Mouse (Mus musculus) gastrocnemius, postnatal 25 days (tissue): ENCODE data around the gene Foxf1. TPM values are rescaled to one million over a fixed set of nuclear protein-coding genes. Genes with fewer than 3 reads are reported as not detected.

Source experiments
- DNase-seq: peaks from one replicate; pipeline ENCODE4 v3.0.0; 2022
- total RNA-seq, 2 experiments: library from RNA; stranded (reverse); gene quantifications; 1 replicate in 1 of 2; 2 replicates in 1 of 2; pipeline ENCODE4 v1.2.3; 2021

The Foxf1 gene
- total RNA-seq, 2 experiments from 2014 or later = not detected

DNA sequence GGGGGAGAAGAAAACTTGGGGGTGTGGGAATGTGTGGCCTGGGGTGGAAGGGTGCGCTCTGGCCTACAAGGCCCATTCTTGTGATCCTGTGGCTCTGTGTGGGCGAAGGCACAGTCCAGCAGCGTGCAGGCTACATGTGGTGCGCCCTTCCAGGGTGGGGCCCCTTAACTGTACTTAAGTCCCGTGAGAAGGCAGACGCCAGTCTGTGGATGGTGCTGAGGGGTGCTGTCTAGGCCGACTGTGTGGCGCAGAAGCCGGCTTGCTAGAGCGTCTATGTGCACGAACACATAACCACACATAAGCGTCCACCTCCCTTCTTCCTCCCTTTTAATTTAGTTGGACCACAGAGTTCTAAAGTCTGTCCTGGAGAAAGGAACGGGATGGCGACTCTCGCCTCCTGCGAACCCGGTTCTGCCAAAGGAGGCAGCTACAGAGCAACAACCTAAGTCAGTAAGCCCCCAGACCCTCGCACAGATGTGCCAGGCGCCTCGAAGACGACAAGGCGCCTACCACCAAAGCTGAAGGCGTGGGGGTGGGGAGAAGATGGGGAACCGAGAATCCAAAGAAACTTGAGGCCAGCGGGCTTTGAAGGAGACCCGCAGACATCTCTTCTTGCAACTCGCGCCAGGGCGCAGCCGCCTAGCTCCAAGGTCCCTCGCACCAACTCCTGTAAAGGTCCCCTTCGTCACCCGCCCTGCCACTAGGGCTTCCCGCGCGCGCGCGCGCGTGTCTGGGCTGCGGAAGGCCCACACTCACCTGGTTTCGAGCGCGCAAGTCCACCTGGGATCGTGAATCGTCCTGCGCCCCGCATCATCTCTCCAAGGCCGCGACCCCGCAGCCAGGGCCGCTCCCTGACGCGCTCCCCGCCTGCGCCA lies 1.7 kb upstream of the Foxf1 start:
- no peak for DNase-seq

DNA sequence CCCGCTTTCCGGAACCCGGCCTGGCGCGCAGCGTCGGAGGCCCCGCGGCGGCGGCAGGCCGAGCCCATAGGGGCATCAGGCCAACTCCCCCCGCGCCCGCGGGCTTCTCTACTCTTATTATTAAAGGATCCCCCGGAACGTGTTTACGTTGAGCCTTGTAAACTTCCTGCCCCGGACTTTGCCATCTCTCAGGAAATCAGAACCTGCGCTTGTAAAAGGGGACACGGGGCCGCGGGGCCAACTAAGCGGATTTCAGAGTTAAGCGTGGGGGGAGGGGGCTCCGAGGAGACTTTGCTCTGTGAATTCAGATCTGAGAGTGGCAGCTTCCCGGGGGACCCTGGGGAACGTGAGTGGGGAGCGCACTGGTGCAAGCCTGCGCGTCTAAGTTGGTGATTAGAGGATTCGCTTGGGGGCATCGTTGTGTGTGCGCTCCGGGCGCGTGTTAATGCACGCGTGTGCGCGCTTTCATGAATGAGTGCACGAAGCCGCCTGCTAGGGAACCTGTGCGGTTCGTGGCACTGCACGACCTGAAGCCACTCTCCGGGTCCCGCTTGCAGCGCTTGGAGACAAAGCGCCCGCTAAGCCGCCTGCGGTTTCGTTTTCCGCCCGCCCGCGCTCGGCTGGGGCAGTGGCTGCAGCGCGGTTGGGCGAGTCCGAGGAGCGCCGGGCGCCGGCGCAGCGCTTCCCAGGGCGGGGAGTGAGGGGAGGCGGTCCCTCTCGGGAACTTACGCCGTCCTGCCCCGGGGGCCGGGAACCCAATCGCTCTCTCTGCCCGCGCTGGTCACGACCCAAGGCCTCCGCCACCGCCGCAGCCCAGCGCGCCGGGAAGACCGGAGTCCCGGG lies 872 bp upstream of the Foxf1 start:
- peak; percentile 68 for DNase-seq

DNA sequence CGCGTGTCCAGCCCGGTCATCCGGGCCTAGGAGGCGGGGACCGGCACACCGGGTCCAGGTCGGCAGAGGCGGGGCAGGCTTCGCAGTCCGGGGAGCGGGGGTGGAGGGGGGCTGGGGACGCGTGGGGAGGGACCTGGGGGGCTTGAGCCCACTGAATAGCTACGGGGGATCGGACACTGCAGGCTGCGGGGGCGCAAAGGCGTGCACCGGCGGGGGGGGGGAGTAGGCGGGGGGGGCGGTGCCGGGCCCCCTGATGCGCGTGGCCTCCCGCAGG lies 313 bp upstream of the Foxf1 start:
- DNase-seq = no peak

DNA sequence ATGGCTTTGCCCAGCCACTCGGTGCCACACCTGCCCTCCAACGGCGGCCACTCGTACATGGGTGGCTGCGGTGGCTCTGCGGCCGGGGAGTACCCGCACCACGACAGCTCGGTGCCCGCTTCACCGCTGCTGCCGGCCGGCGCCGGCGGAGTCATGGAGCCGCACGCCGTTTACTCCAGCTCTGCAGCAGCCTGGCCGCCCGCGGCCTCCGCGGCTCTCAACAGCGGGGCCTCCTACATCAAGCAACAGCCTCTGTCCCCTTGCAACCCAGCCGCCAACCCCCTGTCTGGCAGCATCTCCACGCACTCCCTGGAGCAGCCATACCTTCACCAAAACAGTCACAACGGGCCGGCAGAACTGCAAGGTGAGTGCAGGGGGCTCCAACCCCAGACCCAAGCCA lies 825 bp downstream of the Foxf1 start:
- DNase-seq = no peak

DNA sequence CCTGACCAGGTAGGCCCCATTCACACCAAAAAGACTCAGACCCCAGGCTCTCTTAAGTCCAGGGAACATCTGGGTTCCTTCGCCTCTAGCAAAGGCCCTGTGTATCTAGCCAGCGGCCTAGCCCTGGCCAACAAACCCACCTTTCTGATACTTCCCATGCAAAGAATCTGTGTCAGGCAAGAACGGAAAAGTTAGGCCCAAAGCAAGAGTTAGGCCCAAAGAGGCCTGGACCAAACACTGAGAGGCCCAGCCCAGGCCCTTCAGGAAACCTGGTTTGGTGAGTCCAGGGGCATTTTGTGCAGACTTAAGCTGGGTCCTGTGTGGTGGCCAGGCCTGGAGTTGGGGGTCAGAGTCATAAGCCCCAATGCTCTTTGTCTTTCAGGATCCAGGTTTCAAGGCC lies 1.4 kb downstream of the Foxf1 start:
- no peak for DNase-seq

DNA sequence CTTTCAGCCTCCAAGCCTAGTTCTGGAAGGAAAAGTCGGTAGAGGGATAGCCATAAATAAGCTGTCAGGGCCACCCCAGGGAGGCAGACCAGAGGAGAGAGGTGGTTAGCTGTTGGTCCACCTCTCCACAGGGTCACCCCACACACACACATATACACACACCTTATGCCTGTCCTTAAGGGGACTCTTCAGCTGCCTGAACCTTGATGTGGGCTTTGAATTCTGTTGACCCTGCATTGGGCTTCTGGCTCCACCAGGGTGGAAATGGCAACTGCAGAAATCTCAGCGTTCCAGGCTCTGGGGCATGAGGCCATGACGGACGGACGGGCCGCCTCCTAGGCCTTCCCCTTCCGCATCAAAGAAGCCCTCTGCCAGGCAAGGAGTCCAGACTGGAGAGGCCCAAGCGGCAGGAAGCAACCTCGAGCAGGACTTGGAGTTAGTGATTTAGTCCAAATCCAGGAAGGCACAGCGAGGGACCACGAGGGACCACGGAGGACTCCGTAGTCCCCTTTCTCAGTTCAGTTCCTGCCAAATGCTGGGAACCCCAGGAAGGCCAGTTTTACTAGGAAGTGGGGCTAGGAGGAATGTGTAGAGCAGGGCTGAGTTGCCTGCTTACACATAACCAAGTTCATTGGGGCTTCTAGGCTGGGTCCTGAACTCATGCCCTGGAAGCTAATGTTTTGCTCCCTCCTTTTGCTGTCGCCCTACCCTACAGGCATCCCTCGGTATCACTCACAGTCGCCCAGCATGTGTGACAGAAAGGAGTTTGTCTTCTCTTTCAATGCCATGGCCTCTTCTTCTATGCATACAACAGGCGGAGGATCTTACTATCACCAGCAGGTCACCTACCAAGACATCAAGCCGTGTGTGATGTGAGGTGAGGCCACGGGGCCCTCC lies 2.1 kb downstream of the Foxf1 start:
- DNase-seq = no peak

DNA sequence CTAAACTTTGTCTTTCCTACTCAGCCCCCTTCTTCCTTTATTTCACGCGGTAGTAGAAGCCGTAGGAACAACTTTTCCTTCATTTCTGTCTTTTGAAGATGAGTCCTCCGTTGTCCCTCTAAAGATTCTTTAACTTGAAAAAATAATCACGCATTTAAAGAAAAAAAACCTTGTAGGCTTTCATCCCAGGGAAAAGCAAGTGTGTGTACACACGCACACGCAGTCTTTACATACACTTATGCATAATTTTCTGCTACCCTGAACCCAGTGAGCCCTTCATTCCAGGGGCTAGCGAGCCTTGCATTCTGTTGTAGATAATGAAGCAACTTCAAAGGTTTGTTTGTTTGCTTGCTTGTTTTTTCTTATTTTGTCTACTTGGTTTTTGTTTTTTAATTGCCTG lies 4.1 kb downstream of the Foxf1 start:
- DNase-seq = no peak

DNA sequence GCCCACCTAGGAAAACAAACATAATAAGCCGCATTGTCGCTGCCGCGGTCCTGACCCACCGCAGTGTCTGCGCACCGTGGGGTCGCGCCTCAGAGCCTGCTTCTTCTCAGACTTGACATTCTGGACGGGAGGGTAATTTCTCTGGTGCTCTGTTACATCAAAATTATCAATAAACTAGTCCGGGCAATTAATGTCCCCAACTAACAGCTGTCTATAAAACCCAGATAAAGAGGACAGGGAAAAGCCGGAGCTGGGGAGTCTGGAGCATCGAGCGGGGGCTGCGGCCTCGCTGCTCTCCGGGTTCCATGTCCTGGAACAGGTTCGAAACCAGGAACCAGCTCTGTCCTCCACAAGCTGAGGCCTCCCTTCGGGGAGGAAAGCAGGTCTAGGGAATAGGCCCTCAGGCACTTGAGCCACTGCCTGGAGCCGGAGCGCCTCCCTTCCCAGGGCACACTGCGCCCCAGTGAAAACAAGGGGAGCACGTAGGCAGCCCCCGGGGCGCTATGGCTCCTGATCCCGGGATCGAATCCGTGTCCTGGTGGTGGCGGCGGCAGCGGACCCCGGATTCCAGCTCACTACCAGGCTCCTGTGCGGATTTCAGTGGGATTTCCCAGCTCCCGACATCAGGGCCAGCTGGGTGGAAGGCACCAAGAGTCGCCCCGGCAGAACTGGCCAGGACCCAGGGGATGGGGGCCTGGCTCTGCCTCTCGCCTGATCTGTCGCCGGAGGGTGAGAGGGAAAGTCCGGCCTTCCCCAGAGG lies 4.9 kb downstream of the Foxf1 start:
- DNase-seq = no peak

DNA sequence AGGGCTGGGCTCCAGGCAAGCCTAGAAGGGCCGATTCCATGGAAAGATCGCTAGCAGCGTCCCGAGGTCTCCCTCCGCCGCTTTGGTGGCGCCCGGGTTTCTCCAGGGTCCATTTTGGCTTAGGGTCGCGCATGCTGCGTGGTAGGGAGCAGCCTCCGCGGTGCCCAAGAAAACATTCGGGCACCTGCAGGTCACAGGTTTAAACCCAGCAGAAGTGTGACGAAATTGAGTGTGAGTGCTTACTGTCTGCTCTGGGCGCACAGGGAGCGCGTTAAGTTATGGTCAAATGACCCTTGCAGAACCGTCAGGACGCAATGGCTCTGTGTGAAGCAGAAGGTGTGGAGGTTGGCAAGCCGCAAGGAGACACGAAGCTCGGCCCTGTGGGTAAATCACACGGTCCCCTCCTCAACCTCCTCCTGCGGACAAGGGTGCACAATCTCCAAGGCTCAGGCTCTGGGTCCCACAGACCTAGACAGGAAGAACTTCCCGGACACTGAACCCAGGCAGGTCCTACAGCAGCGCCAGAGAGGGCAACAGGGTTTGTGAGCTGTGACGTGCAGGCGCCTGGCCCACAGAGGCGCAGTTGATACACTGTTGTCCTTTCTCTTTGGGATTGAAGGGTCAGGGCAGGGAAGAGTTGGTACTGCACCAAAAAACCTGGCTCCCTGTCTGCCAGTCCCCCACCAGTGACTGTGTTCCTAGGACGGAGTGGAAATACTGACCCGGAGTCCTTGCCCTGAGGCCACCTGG lies 5.6 kb downstream of the Foxf1 start:
- DNase-seq = no peak

DNA sequence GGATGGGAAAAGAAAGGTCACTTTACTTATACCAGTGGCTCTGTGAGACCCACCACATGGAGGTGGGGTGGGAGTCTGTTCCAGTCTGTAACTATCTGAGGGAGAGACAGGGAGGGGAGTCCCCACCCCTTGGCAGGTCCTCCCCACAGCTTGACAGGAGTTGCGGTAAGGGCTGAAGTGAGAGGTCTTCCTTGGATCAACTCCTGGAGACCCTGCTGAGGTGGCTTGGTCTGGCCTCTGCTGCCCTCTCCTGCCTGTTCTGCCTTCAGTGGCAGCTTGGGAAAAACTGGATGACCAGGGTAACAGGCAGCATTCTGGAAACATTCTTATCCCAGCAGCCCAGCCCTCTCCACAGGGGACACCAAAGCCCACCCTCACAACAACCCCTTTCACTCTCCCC lies 6.5 kb downstream of the Foxf1 start:
- DNase-seq = no peak

DNA sequence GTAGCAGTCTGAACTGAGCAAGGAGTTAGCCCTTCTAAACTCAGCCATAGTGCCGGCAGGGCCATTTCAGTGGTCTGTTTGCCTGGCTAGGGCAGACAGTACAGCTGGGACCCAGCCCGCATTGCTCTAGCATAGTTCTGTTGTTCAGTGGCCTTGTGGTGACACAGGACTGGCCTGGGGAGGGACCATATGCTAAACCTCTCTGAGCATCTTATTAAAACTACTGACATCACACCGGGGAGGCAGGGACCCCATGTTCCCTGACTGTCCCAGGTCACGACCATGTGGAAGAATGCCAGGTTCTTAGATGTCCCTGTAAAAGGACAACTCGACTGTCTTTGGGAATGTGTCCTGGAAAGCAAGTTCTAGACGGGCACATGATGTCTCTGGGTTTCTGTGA lies 8.0 kb downstream of the Foxf1 start:
- no peak for DNase-seq

DNA sequence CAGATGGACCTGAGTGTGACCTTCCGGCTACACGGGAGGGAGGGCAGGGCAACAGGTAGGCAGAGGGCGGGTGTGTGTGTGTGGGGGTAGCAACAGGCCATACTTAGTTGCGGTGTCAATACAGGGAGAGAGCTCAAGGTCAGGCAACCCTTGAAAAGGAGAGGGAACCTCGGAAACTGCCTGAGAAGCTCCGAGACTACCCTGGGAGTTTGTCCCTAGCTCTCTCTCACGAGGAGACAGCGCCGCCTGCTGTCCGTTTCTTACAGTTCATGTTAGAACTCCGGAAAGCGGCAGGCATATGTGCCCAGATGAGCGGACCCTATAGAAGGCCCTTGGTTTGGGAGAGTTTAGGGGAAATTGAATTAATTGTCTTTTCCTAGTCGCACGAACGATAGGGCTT lies 8.4 kb downstream of the Foxf1 start:
- peak; percentile 38 for DNase-seq

DNA sequence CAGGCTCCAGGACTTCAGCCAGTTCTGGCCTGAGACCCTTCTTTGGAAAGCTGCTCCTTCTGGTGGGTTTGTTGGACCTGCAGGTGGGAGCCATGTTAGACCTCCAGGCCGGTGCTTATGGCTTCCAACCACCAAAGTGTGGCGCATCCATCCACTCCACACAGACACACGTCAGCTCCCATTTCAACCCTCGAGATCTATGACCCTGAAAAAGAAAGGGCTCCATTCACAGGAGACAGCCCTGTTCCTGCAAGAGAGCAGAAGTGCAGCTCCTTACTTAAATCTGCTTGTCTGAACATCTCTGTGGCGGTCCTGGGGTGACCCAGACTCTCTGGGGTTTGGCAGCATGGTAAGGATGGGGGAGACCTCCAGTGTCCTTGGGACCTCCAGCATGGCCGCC lies 9.3 kb downstream of the Foxf1 start:
- DNase-seq = no peak

DNA sequence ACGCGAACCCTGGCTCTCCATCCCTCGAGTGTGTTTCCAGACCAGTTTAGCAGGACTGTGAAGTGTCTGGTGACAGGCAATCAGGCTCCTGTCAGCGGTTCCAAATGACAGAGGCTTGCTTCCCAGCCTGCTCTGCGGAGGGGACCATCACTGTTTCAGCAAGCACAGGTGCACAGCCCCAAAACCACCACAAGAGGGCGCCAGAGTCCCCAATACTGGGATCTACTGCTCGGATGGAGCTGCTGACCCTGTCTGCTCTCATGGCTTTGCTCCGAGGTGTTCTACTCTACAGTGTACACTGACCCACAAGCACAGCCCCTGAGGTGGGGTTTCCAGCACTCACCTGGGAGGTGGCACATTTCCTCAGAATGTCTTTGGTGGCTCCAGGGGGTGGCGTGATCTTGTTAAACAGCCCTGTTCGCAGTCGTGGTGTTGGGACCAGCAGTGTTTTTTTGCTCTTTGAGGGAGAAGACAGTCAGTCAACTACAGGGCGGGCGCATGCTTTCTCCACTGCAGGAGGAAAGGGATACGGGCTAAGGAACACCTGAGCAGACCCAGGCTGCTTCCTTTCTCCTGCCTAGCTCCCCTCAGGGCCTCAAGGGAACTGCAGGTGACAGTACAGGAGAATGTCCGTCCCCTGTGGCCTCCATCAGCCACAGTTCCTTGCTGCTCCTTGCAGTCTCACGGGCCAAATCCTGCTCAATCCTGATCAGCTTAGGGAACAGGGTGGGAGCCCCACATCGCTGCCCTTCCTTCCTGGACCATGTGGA lies 20.0 kb downstream of the Foxf1 start:
- peak; percentile 44 for DNase-seq

DNA sequence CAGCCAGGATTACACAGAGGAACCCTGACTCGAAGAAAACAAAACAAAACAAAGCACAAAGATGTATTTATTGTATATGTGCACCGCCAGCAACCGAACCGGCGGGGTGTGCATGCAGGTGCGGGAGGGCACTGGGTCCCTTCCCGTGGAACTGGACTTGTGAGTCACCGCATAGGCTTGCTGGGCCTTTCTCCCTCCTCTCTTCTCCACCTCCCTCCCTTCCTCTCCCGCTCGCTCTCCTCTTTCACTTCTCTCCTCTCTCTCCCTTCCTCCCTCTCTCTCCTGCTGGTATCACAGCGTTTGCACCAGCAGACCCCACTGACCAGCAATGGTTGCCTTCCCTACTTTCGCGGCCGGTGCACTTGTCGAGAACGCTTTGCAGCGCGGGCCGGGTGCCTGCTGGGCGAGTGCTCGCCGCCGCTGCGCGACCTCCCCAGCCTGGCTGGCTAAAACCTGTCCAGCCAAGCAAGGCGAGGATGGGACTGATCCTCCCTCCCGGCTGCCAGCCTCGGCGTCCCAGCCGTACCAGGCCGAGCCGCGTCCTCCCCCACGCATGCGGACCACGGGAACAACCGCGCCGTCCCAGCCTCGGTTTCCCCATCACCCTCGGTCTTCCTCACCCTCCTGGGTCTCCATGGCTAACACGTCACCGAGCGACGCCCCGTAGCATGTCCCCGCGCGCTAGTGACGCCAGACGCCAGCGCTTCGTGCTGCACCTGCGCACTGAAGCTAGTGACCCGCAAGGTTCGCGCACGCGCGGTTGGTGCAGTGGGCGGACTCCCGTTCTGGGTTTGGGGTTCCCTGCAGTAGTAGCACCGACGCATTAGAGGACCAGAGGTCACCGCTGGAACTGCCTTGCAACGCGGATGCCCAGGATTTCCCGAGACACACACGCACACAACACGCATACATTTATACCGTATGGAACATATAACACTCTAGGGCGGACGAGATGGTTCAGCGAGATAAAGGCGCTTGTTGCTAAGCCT lies 23.8 kb downstream of the Foxf1 start, which contains the start of gene Mthfsd:
Gene Mthfsd (minus strand): TSS at position 725 of the 989 bp plus-strand sequence.
- peak; percentile 97 for DNase-seq

DNA sequence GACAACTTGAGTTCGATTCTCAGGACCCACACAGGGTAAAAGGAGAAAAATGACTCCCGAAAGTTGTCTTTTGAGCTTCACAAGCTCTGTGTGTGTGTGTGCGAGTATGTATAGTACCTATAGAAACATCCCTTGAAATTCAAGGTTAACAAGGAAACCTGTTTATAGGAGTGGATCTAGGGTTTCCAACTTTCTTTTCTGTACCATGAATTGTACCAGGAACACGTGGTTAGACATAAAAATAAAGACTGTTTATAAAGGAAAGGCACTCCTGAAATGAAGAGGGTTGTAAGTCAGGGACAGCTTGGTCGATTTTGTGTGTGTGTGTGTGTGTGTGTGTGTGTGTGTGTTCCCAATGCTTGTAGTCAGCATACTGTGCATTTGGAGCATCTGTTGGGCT lies 24.5 kb downstream of the Foxf1 start:
- DNase-seq = no peak

DNA sequence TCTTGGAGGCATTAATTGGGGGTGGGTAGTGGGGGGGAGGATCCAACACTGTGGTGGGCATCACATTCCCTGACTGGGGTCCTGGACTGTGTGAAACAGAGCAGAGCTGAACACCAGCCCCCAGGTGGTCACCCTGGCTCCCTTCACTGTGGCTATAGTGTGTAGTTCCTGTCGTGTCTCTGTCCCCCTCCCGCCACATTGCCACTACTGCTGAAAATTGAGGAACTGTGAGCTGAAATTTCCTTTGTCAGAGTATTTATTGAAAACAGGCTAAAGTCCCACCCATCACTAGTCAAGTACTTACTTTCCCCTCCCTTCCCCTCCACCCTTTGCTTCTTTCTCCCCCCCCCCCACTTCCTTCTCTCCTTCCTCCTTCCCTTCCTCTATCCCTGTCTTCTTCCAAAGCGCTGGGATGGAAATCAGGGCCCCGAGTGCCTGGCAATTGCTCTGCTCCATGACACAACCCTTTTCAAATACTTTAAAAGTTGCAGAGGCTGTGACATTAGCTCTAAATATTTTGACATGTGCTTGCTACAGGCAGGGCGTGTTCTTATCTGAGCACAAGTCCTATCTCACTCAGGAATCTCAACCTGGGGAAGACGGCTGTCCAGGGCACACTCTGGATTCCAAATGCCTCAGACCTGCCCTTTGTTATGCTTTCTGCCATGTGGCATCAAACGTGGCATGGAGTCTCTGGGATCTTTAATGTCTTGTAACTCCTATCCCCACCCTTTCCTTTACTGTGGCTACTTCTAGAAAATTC lies 27.1 kb downstream of the Foxf1 start:
- DNase-seq = no peak

DNA sequence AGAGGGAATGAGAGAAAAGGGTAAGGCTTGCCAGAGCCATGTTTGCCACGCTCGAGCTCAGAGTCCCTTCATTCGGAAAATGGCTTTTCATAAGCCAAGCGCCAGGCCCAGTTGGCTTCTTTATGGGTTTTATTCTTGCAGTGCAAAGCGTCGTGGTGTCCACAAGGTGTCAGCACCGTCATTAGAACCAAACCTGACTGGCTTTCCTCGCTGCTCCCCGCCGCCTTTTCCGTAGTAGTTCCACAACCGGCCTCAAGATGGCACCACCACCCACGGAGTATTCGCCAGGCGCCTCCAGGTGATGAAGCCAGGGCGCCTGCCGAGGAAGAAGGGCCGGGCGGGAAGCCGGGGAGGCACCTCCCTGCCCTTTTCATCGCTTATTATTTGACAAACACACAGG lies 29.1 kb downstream of the Foxf1 start:
- DNase-seq = peak; percentile 89
